Mouse (Mus musculus): ENCODE measurements around the gene Theg.
A peak's percentile ranks its signal among the peaks of the same experiment; 100 is the strongest.

Theg gene

GRCm38 (mm10) chr10:79554330-79555237 lies 32.5 kb downstream of the Theg start, which contains the start of gene Mier2:
TSS of gene Mier2 (minus strand) at chr10:79555199.
- DNase-seq = peak; percentile 91

- no peak for DNase-seq
Measured at GRCm38 (mm10) chr10:79553691-79554090, 33.4 kb downstream of the Theg start.

GRCm38 (mm10) chr10:79553176-79553575 lies 34.0 kb downstream of the Theg start:
- DNase-seq = no peak

DNA sequence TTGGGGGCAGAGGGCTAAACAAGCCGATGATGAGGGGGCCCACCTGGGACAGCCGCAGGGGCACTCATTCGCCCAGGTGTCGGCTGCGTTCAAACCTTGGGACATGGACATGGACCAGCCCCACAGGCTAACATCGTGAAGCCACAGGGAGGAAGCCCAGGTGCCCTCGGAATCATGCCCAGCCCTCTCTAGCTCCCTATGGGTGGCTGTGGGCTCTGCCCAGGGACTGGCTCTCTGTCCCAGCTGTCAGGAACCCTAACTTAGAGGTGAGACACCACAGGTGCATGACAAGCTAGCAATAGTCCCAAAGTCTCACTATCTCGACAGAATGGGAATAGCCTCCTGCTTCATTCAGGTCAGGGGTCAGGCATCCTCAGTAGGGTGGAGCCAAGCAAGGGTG lies 34.6 kb downstream of the Theg start:
- no peak for DNase-seq

DNA sequence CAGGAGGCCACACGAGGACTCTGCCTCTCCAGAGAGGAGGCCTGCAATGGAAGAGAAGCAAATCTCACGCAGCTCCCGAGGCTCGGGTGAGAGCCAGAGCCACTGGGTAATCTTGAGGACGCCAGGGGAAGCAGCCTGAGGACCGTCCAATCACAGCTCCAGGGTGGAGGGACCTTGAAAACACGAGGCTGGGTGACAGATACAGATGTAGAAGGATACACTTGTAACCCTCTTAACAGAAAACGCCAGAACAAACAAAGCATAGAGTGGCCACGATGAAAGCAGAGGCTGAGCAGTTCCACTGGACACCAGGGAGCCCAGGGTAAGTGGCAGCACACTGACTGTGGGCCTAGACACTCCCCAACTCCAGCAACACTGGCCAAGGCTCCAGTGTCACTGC lies 36.8 kb downstream of the Theg start:
- DNase-seq = no peak

DNA sequence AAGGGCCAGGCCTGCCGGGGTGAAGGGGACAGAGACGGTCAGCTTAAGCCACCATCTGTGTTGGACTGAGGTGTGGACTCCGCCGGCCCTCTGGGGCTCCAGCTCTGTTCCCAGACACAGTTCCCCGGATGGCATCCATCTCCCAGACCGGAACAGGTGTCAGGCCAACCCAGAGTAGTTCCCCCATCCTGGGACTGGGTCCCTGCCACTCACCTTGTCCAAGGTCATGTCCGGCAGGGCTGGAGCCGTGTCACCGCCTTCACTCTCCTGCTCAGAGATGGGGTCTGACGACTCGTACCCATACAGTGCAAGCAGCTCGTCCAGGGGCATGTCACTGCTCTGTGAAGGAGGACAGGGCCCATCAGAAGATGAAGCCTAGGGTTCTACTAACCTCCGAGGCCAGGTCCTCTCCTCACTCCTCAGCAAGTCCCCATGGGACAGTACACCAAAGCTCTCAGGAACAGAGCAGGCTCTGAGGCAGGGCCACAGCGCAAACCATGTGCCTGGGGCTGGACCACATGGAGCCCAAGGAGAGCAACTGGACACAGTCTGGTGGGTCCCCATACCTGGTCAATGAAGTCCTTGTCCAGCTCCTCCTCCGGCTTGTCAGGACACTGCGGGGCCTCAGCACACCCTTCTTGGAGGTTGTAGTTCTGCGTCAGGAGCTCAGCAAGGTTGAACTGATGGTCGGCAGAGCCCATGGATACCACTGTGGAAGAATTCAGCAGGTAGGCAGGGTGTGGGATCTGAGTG lies 38.0 kb downstream of the Theg start:
- DNase-seq = no peak

- DNase-seq = no peak
Measured at GRCm38 (mm10) chr10:79548546-79548945, 38.6 kb downstream of the Theg start.

GRCm38 (mm10) chr10:79547148-79547675 lies 39.9 kb downstream of the Theg start:
- DNase-seq = no peak

- DNase-seq = no peak
Measured at GRCm38 (mm10) chr10:79546483-79546882, 40.6 kb downstream of the Theg start.

- no peak for DNase-seq
Measured at GRCm38 (mm10) chr10:79545891-79546290, 41.2 kb downstream of the Theg start.

DNA sequence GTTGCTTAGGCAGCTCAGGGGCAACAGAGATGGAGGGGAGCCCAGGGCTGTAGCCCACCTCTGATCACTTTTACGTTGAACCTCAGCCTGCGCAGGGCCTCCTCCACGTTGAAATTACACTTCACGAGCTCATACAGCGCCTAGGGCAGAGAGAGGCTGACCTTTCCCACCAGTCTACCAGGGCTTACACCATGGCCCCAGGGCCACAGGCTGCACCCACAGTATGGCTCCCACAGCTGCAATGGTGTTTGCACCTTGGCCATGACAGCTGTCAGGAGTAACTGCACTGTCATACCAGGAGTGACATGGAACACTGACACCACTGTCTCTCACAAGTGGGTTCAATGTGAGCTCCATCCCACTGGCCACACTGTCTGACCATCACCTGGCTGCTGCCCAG lies 42.5 kb downstream of the Theg start:
- no peak for DNase-seq

- DNase-seq = no peak
Measured at GRCm38 (mm10) chr10:79543884-79544597, 43.1 kb downstream of the Theg start.

- DNase-seq = no peak
Measured at GRCm38 (mm10) chr10:79542171-79542570, 45.0 kb downstream of the Theg start.

DNA sequence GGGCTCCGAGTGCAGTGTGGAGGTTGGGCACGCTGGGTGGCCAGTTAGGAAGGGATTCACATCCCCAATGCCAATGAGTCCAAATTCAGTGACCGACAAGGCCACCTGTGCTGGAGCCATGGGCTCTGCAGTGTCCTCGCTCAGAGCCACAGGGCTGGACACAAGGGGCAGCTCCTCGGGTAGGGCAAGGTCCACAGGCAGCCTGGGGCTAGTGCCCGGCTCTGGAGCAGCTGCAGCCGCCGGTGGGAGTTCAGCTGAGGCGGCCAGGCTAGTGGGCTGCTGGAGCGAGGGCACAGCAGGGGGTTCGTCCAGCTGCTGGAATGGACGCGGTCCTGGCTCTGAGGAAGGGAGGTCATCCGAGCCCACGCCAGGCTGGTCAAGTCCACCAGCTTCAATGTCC lies 45.6 kb downstream of the Theg start:
- DNase-seq = no peak

DNA sequence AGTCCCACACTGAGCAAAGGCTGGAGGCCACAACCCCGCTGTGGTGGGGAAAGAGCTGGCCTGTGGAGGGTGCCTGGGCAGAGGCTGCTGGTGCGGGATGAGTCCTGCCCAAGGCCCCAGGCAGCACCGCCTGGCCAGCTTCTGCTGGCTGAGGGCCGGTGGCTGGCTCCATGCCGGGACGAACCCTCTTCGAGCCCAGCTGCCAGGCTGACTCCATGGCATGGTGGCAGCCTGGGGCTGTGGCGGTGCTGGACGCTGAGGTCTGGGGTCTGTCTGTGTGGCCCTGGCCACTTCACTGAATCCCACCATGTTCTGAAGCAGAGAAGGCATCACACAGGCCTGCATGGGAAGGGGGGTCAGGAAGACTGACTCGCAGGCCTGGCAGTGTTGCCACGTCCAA lies 46.4 kb downstream of the Theg start:
- DNase-seq = no peak

DNA sequence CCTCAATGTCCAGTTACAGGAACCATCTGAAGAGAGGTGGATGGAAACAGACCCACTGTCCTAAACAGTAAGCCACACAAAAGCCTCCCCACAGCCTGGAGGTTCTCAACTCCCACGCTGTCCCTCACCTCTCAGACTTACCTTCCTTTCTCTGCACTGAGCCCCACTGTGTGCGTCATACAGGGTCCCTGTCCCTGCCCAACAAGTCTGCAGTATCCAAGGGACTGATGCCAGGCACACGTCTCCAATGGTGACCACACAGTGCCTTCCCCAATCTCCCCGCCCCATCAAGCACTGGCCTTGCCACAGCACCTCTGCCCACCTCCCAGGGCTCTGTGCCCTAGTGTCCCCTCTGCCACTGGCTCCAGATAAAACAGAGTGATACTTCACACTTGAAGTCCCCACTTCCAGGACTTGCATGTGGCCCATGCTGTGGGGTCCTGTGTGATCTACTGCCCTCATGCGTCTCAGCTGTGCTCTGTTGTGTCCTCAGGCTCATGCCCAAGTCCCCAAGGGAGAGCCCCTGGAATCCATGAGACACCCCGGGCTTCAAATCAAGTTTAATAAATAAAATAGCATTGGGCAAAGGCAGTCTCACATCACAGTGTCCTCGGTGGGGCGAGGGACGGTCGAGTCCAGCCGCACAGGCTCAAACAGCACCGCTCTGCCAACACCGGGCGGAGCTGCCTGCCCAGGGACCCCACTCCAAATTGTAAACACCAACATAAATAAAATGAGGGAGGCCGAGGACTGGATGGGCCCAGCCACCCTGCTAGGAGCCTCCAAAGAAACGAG lies 47.2 kb downstream of the Theg start:
- DNase-seq = peak; percentile 5

- no peak for DNase-seq
Measured at GRCm38 (mm10) chr10:79538873-79539272, 48.3 kb downstream of the Theg start.

DNA sequence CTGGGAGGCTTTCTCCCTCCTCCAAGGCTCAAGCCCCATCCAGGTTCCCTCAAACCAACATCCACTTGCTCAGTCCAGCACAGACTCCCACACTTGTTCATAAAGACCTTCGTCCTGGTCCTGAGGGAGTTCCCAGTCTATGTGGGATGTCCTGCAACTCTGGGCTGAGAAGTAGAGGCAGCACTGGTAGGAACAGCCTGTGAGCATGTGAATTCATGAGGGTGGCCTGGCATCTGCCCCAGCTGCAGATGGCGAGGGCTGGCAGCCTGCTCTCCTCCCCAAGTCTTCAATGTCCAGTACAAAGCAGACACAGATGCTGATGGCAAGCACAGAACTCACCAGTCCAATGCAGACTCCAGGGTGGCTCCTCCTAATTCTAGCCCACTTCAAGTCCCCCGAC lies 48.8 kb downstream of the Theg start:
- DNase-seq = no peak

DNA sequence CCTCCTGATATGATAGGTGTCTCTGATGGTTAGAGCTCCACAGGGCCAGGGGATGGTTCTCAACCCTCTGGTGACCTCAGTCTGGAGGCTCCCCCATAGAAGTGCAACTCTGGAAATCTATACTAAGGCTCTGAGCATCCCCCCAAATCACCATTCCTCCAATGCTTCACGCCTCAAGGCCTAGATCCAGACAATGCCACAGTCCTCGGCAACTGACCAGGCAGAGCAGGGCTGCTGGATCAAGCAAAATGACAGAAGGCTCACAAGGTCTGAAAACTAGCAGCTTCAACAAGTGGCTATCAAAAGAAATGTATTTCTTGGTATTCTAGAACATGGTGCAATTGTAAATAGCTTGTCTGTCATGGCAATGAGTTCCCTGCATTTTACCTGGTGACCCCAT lies 49.4 kb downstream of the Theg start:
- DNase-seq = no peak

DNA sequence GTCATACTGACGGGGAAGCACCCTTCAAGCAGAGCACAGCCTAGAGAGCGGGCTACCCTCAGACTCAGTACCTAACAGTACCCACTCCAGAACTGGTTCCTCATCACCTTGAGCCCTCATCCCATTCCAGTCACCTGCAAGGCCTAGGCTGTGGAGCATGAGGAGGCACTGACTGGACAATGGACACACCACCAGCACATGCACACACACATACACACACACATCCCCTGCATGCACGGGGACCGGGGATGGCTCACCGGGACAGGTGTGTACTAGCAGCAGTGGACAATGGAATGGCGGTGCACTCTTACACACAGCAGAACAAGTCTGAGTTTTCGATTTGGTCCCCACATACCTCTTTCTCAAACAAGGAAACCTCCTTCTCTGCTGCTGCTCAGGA lies 49.9 kb downstream of the Theg start:
- DNase-seq = peak; percentile 4

DNA sequence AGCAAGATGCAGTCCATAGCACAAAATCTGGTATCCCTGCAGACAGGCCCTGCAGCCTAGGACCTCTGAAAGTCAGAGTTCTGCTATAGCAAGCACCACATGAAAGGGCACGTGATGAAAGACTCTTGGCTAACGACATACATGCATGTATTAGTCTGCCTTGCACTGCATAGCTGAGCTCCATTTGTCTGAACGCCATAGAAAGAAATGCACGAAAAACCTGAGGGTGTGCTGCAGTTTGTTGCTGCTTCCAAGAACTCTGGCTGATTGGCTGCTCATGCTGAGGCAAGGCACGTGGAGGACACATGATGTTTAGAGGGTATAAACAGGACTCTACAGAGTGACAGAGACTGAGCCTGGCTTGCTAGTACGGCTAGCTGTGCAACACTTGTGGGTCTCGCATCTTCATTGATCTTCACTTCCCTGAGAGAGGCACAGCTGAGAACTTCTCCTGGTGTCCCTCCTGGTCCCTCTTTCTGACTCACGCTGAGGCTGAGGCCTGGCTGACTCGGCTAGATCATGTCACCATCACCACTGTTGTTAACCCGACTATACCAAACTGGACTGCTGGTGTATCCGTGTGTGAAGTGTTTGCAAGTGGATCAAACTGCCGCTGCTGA lies 50.6 kb downstream of the Theg start:
- DNase-seq = no peak

GRCm38 (mm10) chr10:79535431-79535830 lies 51.7 kb downstream of the Theg start:
- DNase-seq = no peak

Measured in thymus, postnatal 4 days (tissue).